Mouse (Mus musculus) left cerebral cortex, postnatal 10 days (tissue): ENCODE results near the gene Gm3336. TPM values are rescaled to one million over a fixed set of nuclear protein-coding genes. Genes with fewer than 3 reads are reported as not detected.
A peak's percentile ranks its signal among the peaks of the same experiment; 100 is the strongest.

Experiments
- DNase-seq, 2 experiments: peaks; one replicate each; pipeline ENCODE4 v3.0.0; 2021 to 2022; ENCODE audit warnings: low spot score in 2 of 2, mixed read lengths in 1 of 2; ENCODE audit errors: extremely low spot score in 1 of 2
- intact Hi-C: fragments of 180-260 bp; cut with DNase I; formaldehyde crosslinking; loops from one replicate; pipeline ENCODE4 v1.15.1; 2025
- total RNA-seq, 2 experiments: library from RNA; stranded (reverse); gene quantifications; 2 replicates each; pipeline ENCODE4 v1.2.3; 2021

Gm3336 gene
- total RNA-seq, 2 experiments from 2014 or later, result not detected

- DNase-seq, result peak; percentile 4 to 47
- intact Hi-C loops, result no loop called here
Observed at GRCm38 (mm10) chr8:70755661-70756475, 37.5 kb downstream of the Gm3336 start.

- DNase-seq, result peak; percentile 3 to 22
- intact Hi-C loops, result no loop called here
Observed at GRCm38 (mm10) chr8:70756476-70757040, 38.2 kb downstream of the Gm3336 start.

GRCm38 (mm10) chr8:70757523-70758307 is 39.4 kb downstream of the Gm3336 start:
- peak in 1 of 2 experiments; percentile 61 for DNase-seq
- intact Hi-C loops, result no loop called here

GRCm38 (mm10) chr8:70758308-70758615 is 39.9 kb downstream of the Gm3336 start:
- intact Hi-C loops, result no loop called here
- DNase-seq, result no peak

GRCm38 (mm10) chr8:70758616-70759561 is 40.5 kb downstream of the Gm3336 start:
- intact Hi-C loops, result no loop called here
- peak in 1 of 2 experiments; percentile 56 for DNase-seq

GRCm38 (mm10) chr8:70760350-70760749 is 42.0 kb downstream of the Gm3336 start:
- intact Hi-C loops, result loop anchor here (5.0 kb wide), 1 partner anchor 82 kb away; no protein-coding TSS in a partner anchor
- DNase-seq, result no peak

- peak; percentile 96 to 99 for DNase-seq
- intact Hi-C loops, result loop anchor here (5.0 kb wide), 1 partner anchor 81 kb away; no protein-coding TSS in a partner anchor
Observed at GRCm38 (mm10) chr8:70760775-70761406, 42.5 kb downstream of the Gm3336 start, which contains the start of gene Mpv17l2. Gene Mpv17l2, minus strand, starts transcription at chr8:70760946.

- DNase-seq, result no peak
- intact Hi-C loops, result loop anchor here (5.0 kb wide), 1 partner anchor 80 kb away; no protein-coding TSS in a partner anchor
Observed at GRCm38 (mm10) chr8:70762118-70762517, 43.8 kb downstream of the Gm3336 start.

- no peak for DNase-seq
- intact Hi-C loops, result loop anchor here (5.0 kb wide), 1 partner anchor 79 kb away; no protein-coding TSS in a partner anchor
Observed at GRCm38 (mm10) chr8:70763354-70763753, 45.0 kb downstream of the Gm3336 start.

GRCm38 (mm10) chr8:70764026-70764425 is 45.7 kb downstream of the Gm3336 start:
- DNase-seq, result no peak
- intact Hi-C loops, result loop anchor here (5.0 kb wide), 1 partner anchor 78 kb away; no protein-coding TSS in a partner anchor

GRCm38 (mm10) chr8:70764676-70765075 is 46.3 kb downstream of the Gm3336 start:
- intact Hi-C loops, result loop anchor here (5.0 kb wide), 1 partner anchor 78 kb away; no protein-coding TSS in a partner anchor
- DNase-seq, result no peak

- DNase-seq, result no peak
- intact Hi-C loops, result no loop called here
Observed at GRCm38 (mm10) chr8:70765329-70765728, 47.0 kb downstream of the Gm3336 start.

GRCm38 (mm10) chr8:70765838-70766570 is 47.7 kb downstream of the Gm3336 start:
- DNase-seq, result no peak
- intact Hi-C loops, result no loop called here

- peak in 1 of 2 experiments; percentile 76 for DNase-seq
- intact Hi-C loops, result no loop called here
Observed at GRCm38 (mm10) chr8:70766571-70767440, 48.5 kb downstream of the Gm3336 start.

GRCm38 (mm10) chr8:70767503-70767902 is 49.2 kb downstream of the Gm3336 start:
- intact Hi-C loops, result no loop called here
- DNase-seq, result no peak

GRCm38 (mm10) chr8:70768231-70768776 is 50.0 kb downstream of the Gm3336 start:
- intact Hi-C loops, result no loop called here
- DNase-seq, result peak in 1 of 2 experiments; percentile 63
